Mouse (Mus musculus) bone marrow macrophage, adult 2 months (primary cell): ENCODE data around the gene Wdr41. TPM values are rescaled to one million over a fixed set of nuclear protein-coding genes. Genes with fewer than 3 reads are reported as not detected.

Experiments used
- H3K27ac ChIP-seq: 2 replicates; pipeline ENCODE4 v1.5.1; 2012; ENCODE audit warnings: low read depth, low read length; ENCODE audit not compliant: insufficient read depth
- H3K4me1 ChIP-seq: 2 replicates; pipeline ENCODE4 v1.6.1; 2012; ENCODE audit warnings: low read length; ENCODE audit not compliant: control insufficient read depth, insufficient read depth
- H3K4me3 ChIP-seq: 2 replicates; pipeline ENCODE4 v1.5.1; 2012; ENCODE audit warnings: mild to moderate bottlenecking, low read length, moderate library complexity; ENCODE audit not compliant: insufficient read depth
- CTCF ChIP-seq: IDR thresholded peaks from 2 replicates; pipeline ENCODE4 v1.5.1; 2012; ENCODE audit warnings: low read depth, mild to moderate bottlenecking, low read length, moderate library complexity
- POLR2A ChIP-seq: IDR thresholded peaks from 2 replicates; pipeline ENCODE4 v1.6.1; 2012; ENCODE audit warnings: mild to moderate bottlenecking, low read depth, low read length, borderline replicate concordance
- polyA plus RNA-seq: library from polyadenylated mRNA; stranded (reverse); fragments of >200 nt; gene quantifications from 2 replicates; pipeline ENCODE4 v1.2.4, GENCODE M21; 2012; ENCODE audit not compliant: missing spikeins, insufficient read depth, insufficient read length

Wdr41 gene
- polyA plus RNA-seq, 1 experiment = 48.3 TPM

DNA sequence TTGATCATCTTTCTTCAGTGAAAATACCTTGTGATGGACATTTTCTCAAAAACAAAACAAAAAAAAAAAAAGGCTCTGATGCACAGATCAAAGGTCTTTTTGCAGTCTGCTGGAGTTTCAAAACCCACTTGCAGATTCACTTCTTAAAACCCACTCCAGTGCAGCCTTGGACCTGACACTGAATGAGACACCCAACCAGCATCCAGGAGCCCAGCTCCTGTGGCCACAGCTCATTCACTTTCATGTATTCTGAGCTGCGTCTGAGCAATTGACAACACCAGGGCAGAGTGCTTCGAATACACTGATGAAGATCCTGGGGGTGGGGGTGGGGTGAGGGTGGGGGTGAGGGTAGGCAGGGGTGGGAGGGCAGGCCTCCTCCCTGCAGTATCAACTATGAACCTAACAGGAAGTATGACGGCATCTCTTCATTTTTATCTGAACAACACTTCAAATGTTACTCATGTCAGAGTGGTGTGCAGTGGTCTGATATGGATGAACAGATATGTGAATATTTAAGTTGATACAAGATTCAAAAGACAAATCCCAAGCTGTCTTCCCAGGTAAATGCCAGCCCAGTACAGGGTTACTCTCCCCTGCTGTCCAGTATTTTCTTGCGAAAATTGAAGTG lies 87.4 kb downstream of the Wdr41 start:
- Histone ChIP-seq H3K4me1 (peaks cover 3% of the 10 kb centered on the region), H3K27ac (no peak overlapping the region), H3K4me3 (no peak overlapping the region)
- TF ChIP-seq CTCF = no peak
- no peak for TF ChIP-seq POLR2A

DNA sequence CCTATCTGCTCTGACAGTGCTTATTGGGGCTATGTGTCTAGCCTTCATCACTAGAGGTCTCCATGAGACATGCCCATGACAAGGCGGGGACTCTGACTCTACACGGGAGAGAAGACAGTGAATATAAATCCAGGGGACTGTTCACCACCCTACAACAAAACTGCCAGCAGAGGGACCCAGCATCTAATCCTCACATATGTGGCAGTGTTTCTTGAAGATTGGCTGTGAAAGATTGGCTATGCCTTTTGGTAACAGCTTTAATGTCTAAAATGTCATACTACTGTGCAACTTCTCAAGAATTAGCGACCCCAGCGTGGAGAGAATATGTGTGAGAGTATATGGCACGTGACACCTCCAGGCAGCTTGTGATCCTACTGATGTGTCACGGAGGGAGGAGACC lies 91.7 kb downstream of the Wdr41 start:
- Histone ChIP-seq H3K4me1 (no peaks in the 10 kb centered on the region), H3K27ac (no peak overlapping the region), H3K4me3 (no peak overlapping the region)
- TF ChIP-seq CTCF = no peak
- TF ChIP-seq POLR2A = no peak

DNA sequence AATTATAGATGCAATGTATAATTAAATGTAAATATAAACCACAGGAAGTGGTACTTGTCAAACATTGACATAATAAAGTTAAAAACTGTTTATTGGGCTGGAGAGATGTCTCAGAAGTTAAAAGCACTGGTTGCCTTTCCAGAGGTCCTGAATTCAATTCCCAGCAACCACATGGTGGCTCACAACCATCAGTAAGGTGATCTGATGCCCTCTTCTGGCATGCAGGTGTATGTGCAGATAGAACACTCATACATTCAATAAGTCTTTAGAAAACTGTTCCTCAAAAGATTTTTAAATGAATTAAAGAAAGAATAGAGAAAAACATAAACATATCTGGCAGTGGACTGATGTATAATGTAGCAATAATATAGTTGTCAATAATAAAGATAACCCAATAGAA lies 94.1 kb downstream of the Wdr41 start:
- Histone ChIP-seq H3K27ac (no peak overlapping the region), H3K4me1 (no peaks in the 10 kb centered on the region), H3K4me3 (no peak overlapping the region)
- TF ChIP-seq POLR2A = no peak
- no peak for TF ChIP-seq CTCF

Other genes starting within 250 kb of the Wdr41 start
- 204 and 228 TPM in 2 replicates for gene Tbca, start 187.4 kb upstream of the Wdr41 start, polyA plus RNA-seq
- not detected in 2 replicates for gene Otp, start 100.7 kb upstream of the Wdr41 start, polyA plus RNA-seq